Mouse (Mus musculus): Measurements from ENCODE around the gene Trappc6a. TPM values are rescaled to one million over a fixed set of nuclear protein-coding genes. Genes with fewer than 3 reads are reported as not detected.

The Trappc6a gene
- polyA plus RNA-seq, 2 experiments = 58.0 to 79.8 TPM

- no peak overlapping the region for H3K9ac ChIP-seq (ENCODE audit: low read depth, low read length, severe bottlenecking)
- H3K27ac ChIP-seq (replicated peaks; ENCODE audit: low read depth, low read length) = no peak overlapping the region
- peaks cover 7% of the 10 kb centered on the region for H3K4me1 ChIP-seq (ENCODE audit: control insufficient read depth, insufficient read depth, low read length)
- peaks cover under 1% of the 10 kb centered on the region for H3K27me3 ChIP-seq (ENCODE audit: control insufficient read depth, insufficient read depth, low read length)
- no peak overlapping the region for H3K4me2 ChIP-seq (replicated peaks; ENCODE audit: low read depth, low read length, severe bottlenecking)
- DNase-seq (ENCODE audit: low spot score) = no peak
- WGBS = 72% methylated on average over 6 of the region's 6 CpGs
- H3K4me3 ChIP-seq (replicated peaks; ENCODE audit: low read length) = no peak overlapping the region
- no peaks in the 10 kb centered on the region for H3K36me3 ChIP-seq (ENCODE audit: control insufficient read depth, insufficient read depth, low read length)
- no peaks in the 10 kb centered on the region for H3K9me3 ChIP-seq (ENCODE audit: control insufficient read depth, low read length)
- no peak for ATAC-seq (ENCODE audit: low FRiP score, low read depth)
- no peak for TF ChIP-seq POLR2A (IDR thresholded peaks at IDR 0.05; ENCODE audit: borderline replicate concordance, extremely low read depth, insufficient read depth, insufficient read length)
These were observed 4.2 kb downstream of the Trappc6a start for GRCm38 (mm10) chr7:19512353-19512752.

DNA sequence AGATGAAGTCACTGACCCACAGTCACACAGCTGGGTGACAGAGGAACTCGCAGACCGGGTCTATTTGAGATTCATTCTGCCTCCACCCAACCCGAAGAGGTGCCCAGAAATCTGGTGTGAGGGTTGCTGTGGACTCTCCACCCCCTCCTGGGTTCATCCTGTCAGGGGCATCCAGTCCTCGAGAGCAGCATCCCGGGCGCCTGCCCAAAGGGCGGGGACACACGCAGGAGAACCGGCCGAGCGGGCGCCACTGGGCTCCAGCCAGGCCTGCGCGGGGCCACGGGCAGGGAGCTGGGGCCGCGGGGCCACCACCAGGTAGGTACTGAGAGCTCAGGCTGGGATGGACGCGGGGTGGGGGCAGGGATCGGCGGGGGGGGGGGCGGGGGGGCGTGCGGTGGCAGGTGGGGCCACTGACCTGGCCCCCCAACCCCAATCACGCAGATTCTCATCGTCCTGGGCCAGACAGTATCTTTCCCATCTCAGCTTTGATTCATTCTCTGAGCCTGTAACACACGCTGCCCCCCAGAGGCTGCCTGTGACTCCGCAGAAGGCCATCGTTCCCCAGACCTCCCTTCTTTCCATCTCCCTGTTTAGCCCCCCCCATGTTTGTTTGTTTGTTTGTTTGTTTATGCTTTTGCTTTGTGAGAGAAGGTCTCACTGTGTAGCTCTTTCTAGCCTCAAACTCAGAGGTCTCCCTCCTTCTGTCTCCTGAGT, 9.6 kb downstream of the Trappc6a start, which contains the start of gene Nkpd1:
Gene Nkpd1 (plus strand): TSS at position 187 of the 714 bp plus-strand sequence.
- Histone ChIP-seq H3K27ac (replicated peaks; ENCODE audit: low read depth, low read length) (no peak within 1 kb of the TSS), H3K36me3 (ENCODE audit: control insufficient read depth, insufficient read depth, low read length) (no peaks in the 10 kb centered on the region), H3K9me3 (ENCODE audit: control insufficient read depth, low read length) (no peaks in the 10 kb centered on the region), H3K4me1 (ENCODE audit: control insufficient read depth, insufficient read depth, low read length) (peaks cover 3% of the 10 kb centered on the region), H3K9ac (ENCODE audit: low read depth, low read length, severe bottlenecking) (peak within 1 kb of the TSS; percentile 45; the same call in 1 of the 2 replicates), H3K27me3 (ENCODE audit: control insufficient read depth, insufficient read depth, low read length) (peaks cover 55% of the 10 kb centered on the region), H3K4me3 (replicated peaks; ENCODE audit: low read length) (peak within 1 kb of the TSS; percentile 5; the same call in 1 of the 2 replicates), H3K4me2 (replicated peaks; ENCODE audit: low read depth, low read length, severe bottlenecking) (peak within 1 kb of the TSS; percentile 25)
- DNase-seq (ENCODE audit: low spot score) (no peak), ATAC-seq (ENCODE audit: low FRiP score, low read depth) (no peak)
- no peak for TF ChIP-seq POLR2A (IDR thresholded peaks at IDR 0.05; ENCODE audit: borderline replicate concordance, extremely low read depth, insufficient read depth, insufficient read length)
- 9% methylated on average over 15 of the region's 29 CpGs for WGBS

DNA sequence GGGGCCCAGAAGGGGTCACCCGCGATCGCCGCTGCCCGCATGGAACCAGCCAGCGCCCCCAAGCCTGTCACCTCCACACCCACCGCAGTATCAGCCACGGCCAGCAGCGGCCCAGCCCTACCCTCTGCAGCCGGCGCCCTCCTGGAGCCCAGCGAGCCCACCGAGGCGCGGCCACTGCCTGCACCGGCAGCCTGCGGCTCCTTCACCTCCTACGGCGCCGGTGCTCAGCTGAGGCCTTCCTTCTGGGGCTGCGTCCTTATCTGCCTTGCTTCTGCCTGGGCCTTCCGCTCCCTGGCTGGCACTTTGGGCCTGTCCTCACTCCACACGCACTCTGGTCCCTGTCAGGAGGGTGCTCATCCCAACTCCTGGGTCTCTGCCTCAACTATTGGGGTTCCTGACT, 11.8 kb downstream of the Trappc6a start:
- Histone ChIP-seq H3K4me3 (replicated peaks; ENCODE audit: low read length) (peak overlapping the region; percentile 19), H3K27ac (replicated peaks; ENCODE audit: low read depth, low read length) (no peak overlapping the region), H3K4me2 (replicated peaks; ENCODE audit: low read depth, low read length, severe bottlenecking) (peak overlapping the region; percentile 35), H3K9ac (ENCODE audit: low read depth, low read length, severe bottlenecking) (peak overlapping the region; percentile 43), H3K9me3 (ENCODE audit: control insufficient read depth, low read length) (no peaks in the 10 kb centered on the region), H3K36me3 (ENCODE audit: control insufficient read depth, insufficient read depth, low read length) (no peaks in the 10 kb centered on the region), H3K27me3 (ENCODE audit: control insufficient read depth, insufficient read depth, low read length) (peaks cover 77% of the 10 kb centered on the region), H3K4me1 (ENCODE audit: control insufficient read depth, insufficient read depth, low read length) (peaks cover 16% of the 10 kb centered on the region)
- ATAC-seq (ENCODE audit: low FRiP score, low read depth) = no peak
- TF ChIP-seq POLR2A (IDR thresholded peaks at IDR 0.05; ENCODE audit: borderline replicate concordance, extremely low read depth, insufficient read depth, insufficient read length) = no peak
- whole genome bisulfite sequencing = 6% methylated on average over 20 of the region's 23 CpGs
- no peak for DNase-seq (ENCODE audit: low spot score)

DNA sequence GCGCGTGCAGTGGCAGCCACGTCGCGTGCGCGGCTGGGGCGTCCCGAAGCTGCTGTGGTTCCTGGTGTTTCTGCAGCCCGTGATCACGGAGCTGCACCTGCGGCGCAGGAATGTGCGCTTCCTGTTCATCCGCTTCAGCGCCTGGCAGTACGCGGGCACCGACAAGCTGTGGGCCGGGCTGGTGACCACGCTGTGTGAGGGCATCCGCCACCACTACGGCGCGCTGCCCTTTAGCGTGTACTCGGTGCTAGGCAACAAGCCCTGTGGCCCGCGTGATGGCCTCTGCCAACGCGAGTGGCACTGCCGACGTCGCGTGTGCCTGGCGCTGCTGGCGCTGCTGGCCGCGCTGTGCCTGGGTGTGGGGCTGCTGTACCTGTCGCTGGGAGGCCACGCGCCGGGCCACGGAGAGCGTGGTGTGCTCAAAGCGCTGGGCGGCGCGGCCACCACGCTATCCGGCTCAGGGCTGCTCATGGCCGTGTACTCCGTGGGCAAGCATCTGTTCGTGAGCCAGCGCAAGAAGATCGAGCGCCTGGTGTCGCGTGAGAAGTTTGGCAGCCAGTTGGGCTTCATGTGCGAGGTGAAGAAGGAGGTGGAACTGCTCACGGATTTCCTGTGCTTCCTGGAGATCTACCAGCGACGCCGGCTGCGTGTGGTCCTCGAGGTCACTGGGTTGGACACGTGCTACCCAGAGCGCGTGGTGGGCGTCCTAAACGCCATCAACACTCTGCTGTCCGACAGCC, 15.0 kb downstream of the Trappc6a start:
- Histone ChIP-seq H3K4me2 (replicated peaks; ENCODE audit: low read depth, low read length, severe bottlenecking) (peak overlapping the region; percentile 78), H3K9ac (ENCODE audit: low read depth, low read length, severe bottlenecking) (peak overlapping the region; percentile 36; the same call in 1 of the 2 replicates), H3K36me3 (ENCODE audit: control insufficient read depth, insufficient read depth, low read length) (no peaks in the 10 kb centered on the region), H3K27ac (replicated peaks; ENCODE audit: low read depth, low read length) (no peak overlapping the region), H3K9me3 (ENCODE audit: control insufficient read depth, low read length) (no peaks in the 10 kb centered on the region), H3K4me3 (replicated peaks; ENCODE audit: low read length) (peak overlapping the region; percentile 42), H3K4me1 (ENCODE audit: control insufficient read depth, insufficient read depth, low read length) (peaks cover 16% of the 10 kb centered on the region), H3K27me3 (ENCODE audit: control insufficient read depth, insufficient read depth, low read length) (peaks cover 73% of the 10 kb centered on the region)
- ATAC-seq (ENCODE audit: low FRiP score, low read depth) = no peak
- 12% methylated on average over 62 of the region's 72 CpGs for WGBS
- DNase-seq (ENCODE audit: low spot score) = no peak
- TF ChIP-seq POLR2A (IDR thresholded peaks at IDR 0.05; ENCODE audit: borderline replicate concordance, extremely low read depth, insufficient read depth, insufficient read length) = no peak

- H3K36me3 ChIP-seq (ENCODE audit: control insufficient read depth, insufficient read depth, low read length) = no peaks in the 10 kb centered on the region
- H3K4me3 ChIP-seq (replicated peaks; ENCODE audit: low read length) = peak overlapping the region; percentile 42
- H3K27me3 ChIP-seq (ENCODE audit: control insufficient read depth, insufficient read depth, low read length) = peaks cover 66% of the 10 kb centered on the region
- no peak for TF ChIP-seq POLR2A (IDR thresholded peaks at IDR 0.05; ENCODE audit: borderline replicate concordance, extremely low read depth, insufficient read depth, insufficient read length)
- H3K27ac ChIP-seq (replicated peaks; ENCODE audit: low read depth, low read length) = no peak overlapping the region
- 2% methylated on average over 63 of the region's 64 CpGs for WGBS
- peak overlapping the region; percentile 36 for H3K9ac ChIP-seq (ENCODE audit: low read depth, low read length, severe bottlenecking)
- H3K9me3 ChIP-seq (ENCODE audit: control insufficient read depth, low read length) = no peaks in the 10 kb centered on the region
- H3K4me1 ChIP-seq (ENCODE audit: control insufficient read depth, insufficient read depth, low read length) = peaks cover 16% of the 10 kb centered on the region
- peak overlapping the region; percentile 78 for H3K4me2 ChIP-seq (replicated peaks; ENCODE audit: low read depth, low read length, severe bottlenecking)
- ATAC-seq (ENCODE audit: low FRiP score, low read depth) (peak; percentile 47), DNase-seq (ENCODE audit: low spot score) (peak; percentile 14)
These were observed 15.7 kb downstream of the Trappc6a start for GRCm38 (mm10) chr7:19523757-19524419.

Data from limb, embryonic 14.5 days (tissue).